Mouse (Mus musculus) T-helper 17 cell (primary cell): ENCODE results near the gene Il27ra.

Experiments used
- in situ Hi-C, 2 experiments: fragments of 300-600 bp; cut with MboI, MseI; formaldehyde crosslinking; loops; 1 replicate in 1 of 2; 2 replicates in 1 of 2; pipeline ENCODE4 v1.15.1; 2025; ENCODE audit warnings: high pct_unique_total_duplicates in 2 of 2

The Il27ra gene

DNA sequence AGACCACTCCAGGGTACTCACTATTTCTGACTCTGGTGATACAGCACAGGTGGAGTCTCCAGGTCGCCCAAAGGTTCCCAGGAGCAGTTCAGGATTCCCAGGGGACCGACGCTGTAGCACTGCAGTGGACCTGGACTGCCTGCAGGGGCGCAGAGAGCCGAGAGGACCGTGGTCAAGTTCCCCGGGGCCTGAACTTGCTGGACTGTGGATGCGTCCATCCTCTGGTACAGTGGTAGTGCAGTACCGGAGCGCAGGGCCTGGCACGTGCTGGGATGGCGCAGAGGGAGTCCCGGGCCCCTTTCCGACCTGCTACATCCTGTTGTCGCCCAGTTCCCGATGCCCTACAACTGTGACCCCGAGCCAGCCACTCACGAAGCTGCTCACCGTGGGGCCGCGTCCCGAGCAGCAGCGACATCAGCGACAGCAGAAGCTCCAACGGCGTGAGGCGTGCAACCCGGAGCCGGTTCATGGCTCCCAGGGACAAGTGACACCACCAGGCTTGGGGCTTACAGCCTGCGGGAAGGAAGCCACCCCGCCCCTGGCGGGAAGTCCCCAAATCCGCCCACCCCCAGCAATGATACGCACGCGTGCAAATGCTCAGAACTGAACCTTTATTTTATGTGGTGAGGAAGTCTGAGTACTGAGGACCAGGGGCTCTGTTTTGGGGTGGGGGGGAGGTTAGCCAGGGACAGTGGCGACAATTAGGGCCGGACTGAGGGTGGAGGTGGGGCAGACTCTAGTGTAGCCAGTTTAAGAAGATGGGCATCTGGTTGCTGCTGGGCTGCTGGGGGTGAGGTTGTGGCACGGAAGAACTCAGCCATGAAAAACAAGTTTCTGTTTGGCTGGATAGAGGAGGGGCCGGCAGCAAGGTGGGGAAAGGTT is at the start of gene Il27ra:
Il27ra (minus strand) TSS at position 524 of the 882 bp plus-strand sequence.
- in situ Hi-C loops = no loop called here

DNA sequence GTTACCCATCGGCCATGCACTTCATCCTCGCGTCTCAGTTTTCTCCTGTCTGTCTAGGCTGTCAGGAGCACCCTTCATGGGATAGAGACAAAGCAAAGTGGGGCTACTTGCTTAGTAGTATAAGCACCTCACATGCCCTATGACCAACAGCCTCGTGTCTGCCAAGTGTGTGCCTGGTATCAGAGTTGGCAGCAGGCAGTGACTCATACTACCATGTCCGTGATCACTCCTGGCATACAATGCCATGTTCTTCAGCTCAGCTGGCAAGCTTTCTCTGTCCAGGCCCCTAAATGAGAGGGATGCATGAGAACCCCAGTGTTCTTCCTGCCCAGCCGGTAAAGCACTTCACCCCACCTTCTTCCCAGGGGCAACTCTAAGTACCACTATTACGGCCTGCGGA is 48.2 kb upstream of the Il27ra start:
- in situ Hi-C loops = no loop called here

DNA sequence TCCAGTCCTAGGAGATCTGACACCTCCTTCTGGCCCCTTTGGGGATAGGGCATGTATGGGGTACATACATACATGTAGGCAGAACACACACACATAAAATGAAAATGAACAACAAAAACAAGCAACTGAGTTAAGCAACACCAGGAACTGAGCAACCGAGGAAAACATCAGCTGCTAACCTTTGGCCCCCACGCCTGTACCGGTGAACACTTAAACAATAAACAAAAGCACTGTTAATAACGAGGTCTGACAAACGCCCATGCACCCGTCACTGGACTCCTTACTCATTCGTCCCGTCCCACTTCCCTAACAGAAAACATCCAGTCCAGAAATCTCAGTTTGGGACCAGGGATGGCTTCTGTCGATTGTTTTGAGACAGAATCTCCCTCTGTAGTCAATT is 46.9 kb upstream of the Il27ra start:
- in situ Hi-C loops = loop anchor here in 1 of 2 experiments (10.0 kb wide), 1 partner anchor 1984 kb away; no protein-coding TSS in a partner anchor

DNA sequence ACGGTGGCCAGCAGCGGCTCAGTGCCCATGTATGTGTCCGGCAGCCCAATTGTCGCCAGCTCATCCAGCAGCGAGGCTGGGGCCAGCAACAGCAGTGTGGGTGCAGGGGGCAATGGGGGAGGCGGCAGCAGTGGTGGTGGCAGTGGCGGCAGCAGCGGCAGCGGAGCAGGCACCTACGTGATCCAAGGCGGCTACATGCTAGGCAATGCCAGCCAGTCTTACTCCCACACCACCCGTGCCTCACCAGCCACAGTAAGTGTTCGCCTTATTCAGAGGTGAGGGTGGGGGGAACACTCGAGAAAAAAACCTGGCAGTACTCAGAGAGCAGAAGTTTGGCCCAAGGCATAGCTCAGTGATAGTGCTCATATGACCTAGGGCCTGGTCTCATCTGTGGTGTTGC is 45.4 kb upstream of the Il27ra start:
- in situ Hi-C loops = loop anchor here in 1 of 2 experiments (10.0 kb wide), 1 partner anchor 1983 kb away; no protein-coding TSS in a partner anchor

DNA sequence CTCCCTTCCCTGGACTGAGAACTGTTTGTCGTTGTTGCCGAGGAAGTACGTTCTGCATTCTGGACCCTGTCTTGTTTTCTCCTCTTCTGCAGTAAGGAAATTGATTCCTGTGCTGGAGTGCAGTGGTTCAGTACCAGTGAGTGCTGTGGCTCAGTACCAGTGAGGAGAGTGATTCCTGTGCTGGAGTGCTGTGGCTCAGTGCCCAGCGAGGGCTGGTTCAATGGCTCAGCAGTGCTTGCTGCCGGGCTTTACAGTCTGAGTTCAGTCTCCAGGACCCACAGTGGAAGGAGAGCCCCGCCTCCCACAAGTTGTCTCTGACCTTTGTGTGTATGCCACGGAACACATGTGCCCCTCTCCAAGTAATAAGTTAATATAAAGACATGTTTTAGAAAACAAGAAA is 44.8 kb upstream of the Il27ra start:
- in situ Hi-C loops = loop anchor here in 1 of 2 experiments (10.0 kb wide), 1 partner anchor 1982 kb away; no protein-coding TSS in a partner anchor

DNA sequence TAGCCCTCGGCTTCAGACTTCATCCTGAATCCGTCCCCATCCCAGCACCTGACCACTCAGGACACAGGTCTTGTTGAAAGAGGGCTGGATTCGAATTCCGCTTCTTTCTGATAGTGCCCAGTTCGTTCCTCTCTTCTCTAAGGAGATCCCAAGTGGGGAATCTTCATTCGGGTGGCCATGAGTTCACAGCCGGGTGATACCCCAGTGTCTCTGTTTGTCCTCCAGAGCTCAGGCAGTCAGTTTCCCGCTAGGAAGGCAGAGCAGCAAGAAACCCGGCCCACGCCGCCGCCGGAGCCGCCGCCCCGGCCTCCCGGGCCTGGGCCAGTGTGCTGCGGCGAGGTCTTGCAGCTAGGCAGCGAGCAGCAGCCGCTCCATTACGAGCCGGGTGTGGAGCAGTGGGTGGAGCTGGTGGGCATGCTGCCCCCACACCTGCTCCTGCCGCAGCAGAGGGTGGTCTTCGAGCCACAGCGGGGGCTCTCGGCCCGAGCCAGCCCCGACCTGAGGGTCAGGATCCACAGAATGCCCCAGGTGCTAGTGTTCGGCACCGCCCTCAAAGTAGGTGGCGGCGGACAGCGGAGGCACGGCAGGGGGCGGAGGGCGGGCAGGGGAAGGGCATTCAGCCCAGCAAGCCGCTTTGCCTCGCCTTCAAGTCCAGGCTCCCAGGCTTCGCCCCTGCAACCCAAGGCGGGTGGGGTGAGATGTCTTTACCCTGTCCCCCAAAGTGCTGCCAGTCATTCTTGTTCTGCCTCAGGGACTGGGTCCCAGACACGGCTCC is 42.1 kb upstream of the Il27ra start:
- in situ Hi-C loops = loop anchor here in 1 of 2 experiments (10.0 kb wide), 1 partner anchor 1980 kb away; no protein-coding TSS in a partner anchor

DNA sequence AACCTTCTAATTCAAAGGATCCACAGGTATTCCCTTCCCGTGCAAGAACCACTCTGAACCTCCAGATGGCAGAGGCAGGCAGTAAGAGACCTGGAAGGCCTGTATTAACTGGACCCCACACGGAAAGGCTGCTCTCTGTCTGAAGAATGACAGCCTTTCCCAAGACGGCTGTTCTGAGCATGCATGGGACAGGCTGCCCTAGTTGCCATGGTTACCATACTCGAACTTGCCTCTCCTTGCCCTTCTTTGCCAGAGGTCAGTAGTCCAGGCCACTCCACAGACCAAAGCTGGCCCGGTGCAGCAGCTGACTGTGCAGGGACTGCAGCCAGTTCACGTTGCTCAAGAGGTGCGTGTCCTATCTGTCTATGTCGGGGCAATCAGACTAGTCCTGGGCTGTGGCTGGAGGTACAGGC is 41.4 kb upstream of the Il27ra start:
- in situ Hi-C loops = loop anchor here in 1 of 2 experiments (10.0 kb wide), 1 partner anchor 1979 kb away; no protein-coding TSS in a partner anchor

DNA sequence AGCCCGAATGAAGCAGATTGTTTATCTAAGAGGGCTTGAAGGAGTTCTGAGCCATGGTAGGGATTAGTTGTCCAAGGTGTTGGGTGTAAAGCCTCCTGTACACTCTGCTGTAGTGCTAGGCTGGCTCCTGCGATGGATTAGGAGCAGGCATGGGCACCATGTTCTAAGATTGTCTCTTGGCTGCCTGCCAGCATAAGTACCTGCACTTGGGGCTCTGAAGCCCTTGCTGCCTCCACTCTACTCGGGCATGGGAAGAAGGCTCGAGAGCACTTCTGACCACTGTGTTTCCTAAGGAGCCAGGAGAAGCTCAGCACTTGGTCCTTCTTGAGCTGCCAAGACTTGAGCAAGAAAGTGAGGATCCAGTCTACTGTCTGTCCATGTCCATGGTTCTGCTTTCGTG is 36.8 kb upstream of the Il27ra start:
- in situ Hi-C loops = no loop called here

DNA sequence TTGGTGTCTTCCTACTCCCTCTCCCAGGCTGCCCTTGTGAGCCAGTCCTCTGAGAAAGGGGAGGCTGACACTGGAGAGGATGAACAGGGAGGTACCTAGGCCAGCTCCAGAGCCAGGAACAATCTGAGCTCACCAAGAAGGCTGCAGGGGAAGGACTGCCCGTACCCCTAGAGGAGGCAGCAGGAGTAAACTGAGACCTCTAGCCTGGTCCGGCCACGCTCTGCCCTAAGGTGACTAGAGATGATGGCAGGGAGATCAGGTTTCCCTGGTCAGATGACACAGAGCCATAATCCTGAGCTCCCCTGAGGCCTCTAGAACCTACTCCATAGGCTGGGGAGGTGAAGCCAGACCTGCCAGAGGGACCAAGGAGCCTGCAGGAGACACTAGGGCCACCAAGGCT is 34.5 kb upstream of the Il27ra start:
- in situ Hi-C loops = no loop called here

DNA sequence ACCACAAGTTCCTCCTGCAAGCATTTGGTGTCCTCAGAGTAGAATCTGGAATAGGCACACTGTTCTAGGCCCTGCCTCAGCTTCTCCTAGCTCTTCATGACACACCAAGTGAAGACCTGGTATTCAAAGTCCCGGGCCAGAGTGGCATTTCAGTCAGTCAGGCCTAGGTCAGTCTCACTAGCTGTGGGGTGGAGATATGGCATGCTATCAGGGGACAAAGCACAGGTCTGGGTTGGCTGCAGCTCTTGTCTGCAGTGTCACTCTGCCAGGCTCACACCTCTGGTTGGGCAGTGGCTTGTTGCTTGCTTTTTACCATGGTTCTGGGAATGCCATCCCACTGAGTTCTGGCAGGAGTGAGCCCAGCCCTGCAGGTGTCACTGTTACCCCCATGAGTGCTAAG is 34.0 kb upstream of the Il27ra start:
- in situ Hi-C loops = no loop called here

DNA sequence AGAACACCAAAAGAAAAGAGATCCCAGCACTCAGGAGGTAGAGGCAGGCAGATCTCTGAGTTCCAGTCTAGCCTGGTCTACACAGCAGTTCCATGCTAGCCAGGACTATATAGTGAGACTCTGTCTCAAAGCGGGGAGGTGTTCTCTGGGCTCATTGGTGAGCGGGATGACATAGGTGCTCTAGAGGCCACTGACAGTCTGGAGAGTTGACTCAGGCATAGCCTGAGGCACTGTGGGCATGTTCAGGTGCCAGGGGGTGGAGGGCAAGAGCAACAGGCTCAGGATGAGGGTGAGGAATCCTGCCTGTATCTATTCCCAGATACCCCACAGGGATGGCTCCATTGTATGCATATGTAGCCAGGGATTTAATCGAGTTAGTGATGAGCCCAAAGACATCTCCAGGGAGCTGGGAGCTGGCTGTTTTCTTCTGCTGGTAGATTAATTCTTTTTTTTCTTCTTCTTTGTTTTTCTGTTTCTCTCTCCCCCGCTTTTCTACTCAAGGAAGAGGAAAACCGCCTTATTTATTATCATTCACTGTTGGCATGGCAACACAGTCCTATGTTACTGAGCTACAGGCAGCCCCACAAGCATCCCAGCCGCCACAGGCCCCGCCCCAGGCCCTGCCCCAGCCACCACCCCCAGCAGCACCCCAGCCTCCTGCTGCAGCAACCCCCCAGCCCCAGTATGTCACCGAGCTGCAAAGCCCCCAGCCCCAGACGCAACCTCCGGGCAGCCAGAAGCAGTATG is 31.0 kb upstream of the Il27ra start:
- in situ Hi-C loops = no loop called here

DNA sequence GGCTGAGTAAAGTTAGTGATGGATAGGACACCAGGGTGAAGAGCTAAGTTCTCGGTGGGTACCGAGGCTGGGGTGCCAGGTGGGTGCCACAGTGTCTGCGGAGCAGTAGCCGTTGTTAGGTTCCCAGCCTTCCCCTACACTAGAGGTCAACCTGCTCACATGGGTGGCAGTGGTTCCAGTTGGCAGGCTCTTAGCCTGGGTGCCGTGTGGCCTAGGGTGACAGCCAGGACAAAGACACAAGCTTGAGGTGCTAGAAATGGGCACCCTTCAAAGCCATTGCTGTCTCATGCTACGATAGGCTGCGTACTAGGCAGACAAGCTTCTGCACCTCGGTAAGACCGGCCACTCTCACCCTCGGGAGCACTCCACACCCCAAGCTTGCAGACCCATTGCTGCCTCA is 29.9 kb upstream of the Il27ra start:
- in situ Hi-C loops = no loop called here

DNA sequence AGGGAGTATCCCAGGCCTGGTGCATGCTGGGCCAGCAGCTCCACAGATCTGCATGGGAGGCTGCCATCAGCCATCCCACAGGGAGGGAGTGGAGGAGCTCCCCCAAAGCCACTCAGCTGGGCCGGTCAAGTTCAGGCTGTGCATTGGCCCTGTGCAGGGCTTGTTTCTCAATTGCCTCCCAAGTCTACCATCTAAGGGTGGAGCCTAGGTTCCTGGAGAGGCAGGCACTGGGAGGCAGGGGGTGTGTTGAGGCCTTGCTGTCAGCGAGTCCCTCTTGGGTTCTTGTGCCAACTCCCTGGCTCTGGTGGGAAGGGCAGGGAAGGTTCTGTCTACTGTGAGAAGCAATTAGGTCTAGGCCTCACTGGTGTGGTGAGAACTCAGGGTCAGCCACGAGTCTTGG is 29.5 kb upstream of the Il27ra start:
- in situ Hi-C loops = no loop called here

DNA sequence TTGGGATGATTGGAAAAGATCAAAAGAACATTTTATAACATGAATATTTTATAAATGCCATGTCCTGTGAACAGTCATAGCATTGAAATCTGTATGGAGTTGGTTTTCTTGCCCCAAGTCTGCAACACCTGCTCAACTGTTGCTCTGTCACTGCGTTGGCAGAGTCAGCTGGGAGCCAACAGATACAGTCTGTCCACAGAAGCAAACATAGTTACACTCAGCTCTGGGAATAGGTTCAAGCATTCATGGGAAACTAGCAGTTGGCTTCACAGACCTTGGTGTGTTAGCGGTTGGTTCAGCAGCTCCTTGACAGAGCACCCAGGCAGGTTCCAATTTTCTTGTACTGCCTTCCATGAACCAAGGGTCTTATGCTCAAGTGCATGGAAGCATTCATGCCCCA is 28.3 kb upstream of the Il27ra start:
- in situ Hi-C loops = no loop called here

DNA sequence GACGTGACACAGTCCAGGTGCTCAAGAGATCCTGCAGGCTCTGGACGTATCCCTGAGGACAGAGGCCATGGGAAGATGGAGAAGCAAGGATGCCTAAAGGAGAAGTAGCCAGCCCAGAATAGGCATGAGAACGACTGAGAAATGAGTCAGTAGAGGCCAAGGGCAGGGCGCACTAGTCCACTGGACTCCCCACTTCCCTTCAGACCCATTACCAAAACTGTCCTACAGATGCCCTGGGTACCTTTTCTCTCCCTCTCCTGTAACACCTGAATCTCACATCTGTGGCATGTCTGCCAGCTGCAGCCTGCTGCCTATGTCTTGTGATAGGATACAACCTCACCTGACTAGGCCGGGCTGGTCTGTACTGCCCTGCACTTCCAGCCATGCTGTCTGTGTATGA is 27.9 kb upstream of the Il27ra start:
- in situ Hi-C loops = no loop called here

DNA sequence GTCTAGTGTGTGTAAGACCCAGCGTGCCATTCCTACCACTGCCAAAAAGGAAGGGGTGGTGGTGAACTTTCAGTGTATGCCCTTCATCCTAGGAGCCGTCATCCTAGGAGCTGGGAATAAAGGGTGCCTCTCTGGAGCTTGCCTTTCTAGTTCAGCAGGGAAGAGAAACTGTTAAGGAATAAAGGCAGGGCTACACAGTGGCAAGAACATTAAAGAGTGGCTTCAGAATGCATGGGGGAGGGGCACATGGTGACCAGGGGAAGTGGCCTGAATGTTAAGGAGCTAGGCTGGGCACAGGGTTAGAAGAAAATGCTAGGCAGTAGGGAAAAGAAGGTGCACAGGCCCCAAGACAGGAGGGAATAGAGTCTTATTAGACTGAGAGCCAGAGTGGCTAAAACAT is 27.4 kb upstream of the Il27ra start:
- in situ Hi-C loops = no loop called here

DNA sequence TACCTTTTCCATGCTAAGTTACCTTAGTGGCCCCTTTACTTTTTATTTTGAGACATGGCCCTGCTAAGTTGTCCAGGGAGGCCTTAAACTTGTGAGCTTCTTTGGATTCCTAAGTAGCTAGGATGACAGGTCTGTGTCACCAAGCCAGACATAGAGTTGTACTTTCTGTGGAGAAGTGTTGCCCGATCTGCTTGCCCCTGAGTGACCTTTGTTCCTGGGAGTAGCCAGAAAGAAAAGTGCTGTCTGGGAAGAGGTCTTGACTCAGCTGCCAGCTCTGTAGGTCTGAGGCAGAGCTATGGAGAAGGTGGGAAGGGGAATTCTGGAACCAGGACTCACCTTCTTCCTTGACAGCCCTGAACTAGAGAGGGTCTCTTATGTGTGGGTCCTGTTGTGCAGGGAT is 26.8 kb upstream of the Il27ra start:
- in situ Hi-C loops = no loop called here

DNA sequence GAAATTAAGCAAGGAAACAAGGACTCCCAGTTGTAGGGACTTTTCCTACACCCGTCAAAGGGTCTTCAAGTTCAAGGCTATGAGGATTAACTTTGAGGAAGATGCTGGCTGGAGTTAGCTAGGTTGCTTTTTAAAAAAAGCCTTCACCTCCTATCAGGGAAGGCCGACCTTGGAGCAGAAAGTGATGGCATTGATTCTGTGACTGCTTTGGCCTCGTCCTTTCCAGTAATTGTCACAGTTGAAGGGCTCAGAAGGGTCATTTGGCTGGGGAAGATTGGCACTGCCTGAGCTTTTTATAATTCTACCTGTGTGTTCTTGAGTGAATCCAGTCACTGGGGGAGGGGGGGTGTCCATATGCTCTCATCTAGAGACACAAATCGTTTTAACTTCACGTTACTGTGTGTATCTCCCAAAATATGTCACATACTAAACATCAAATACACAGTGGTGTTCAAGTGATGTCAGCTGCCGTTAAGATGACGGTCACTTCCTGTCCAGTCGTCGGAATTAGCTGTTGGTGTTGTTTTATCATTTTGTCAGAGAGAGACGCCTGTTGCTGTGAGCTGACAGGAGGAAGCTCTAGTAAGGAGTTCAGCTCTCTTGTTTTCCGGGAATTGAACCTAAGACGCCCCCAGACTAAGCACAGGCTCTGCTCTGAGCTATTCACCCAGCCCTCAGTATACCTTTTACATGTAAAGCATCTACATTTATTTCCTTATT is 26.1 kb upstream of the Il27ra start:
- in situ Hi-C loops = no loop called here

DNA sequence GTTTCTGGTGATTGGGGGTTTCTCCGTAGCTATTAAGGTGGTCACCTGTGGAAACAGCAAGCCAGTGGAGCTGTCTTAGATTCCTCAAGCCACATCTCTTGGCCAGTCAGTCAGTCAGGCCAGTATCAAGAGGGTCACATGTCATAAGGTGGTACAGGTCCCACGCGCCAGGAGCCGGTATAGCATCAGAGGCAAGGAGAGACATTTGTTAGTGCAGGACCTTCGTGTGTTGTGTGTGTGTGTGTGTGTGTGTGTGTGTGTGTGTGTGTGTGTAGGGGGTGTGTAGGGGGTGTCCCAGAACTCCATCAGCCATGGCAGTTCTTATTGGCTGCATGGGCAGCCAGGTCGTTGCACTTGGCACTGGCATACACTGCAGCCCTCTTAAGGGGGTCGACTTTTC is 25.5 kb upstream of the Il27ra start:
- in situ Hi-C loops = no loop called here

DNA sequence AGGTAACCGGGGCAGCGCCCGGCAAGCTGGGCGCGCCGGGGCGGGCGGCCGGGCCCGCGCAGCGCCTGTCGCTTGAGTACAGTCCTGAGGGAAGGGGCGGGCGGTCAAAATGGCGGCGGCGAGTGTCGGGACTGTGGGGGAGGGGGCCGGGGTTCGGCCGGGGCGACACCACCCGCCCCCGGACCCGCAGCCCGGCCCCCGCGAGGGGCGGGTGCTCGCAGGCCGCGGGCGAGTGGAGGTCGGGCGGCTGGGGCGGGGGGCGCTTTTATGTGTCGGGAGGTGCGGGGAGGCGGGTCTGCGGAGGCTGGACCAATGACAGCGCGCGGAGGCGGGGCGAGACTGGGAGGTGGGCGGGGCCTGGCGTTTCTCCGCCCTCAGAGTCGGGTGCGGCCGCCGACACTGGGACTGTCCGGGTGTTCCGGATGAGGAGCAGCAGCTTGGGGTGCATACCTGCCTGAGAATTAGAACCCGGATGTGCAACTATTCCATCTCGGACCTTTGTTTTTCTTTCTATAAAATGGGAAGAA is 24.7 kb upstream of the Il27ra start:
- in situ Hi-C loops = no loop called here
